Mouse (Mus musculus) erythroblast, embryonic 14.5 days (primary cell): ENCODE data around the gene Nudt21. TPM values are rescaled to one million over a fixed set of nuclear protein-coding genes. Genes with fewer than 3 reads are reported as not detected.
"Not testable (repeated sequence)": the region's sequence is repeated elsewhere in the genome, so short reads cannot be mapped to it uniquely, and the experiment has no call there.

ENCODE experiments used
- H3K27me3 ChIP-seq: 2 replicates; pipeline ENCODE4 v1.6.1; 2012; ENCODE audit warnings: inconsistent platforms; ENCODE audit not compliant: control insufficient read depth
- H3K36me3 ChIP-seq: 2 replicates; pipeline ENCODE4 v1.6.1; 2012; ENCODE audit warnings: mild to moderate bottlenecking, inconsistent platforms; ENCODE audit not compliant: control insufficient read depth
- H3K4me1 ChIP-seq: 2 replicates; pipeline ENCODE4 v1.6.1; 2012; ENCODE audit warnings: inconsistent platforms; ENCODE audit not compliant: control insufficient read depth
- H3K4me3 ChIP-seq: replicated peaks from 2 replicates; pipeline ENCODE3; 2012; ENCODE audit warnings: moderate library complexity, mild to moderate bottlenecking, inconsistent platforms
- H3K9me3 ChIP-seq: 2 replicates; pipeline ENCODE4 v1.6.1; 2012; ENCODE audit warnings: low read length, inconsistent platforms, mixed read lengths; ENCODE audit not compliant: control insufficient read depth
- GATA1 ChIP-seq: IDR thresholded peaks from 2 replicates; pipeline ENCODE4 v1.6.1; 2012; ENCODE audit warnings: low read length, inconsistent platforms, mixed read lengths
- TAL1 ChIP-seq: IDR thresholded peaks from 3 replicates; pipeline ENCODE4 v1.6.1; 2012; ENCODE audit warnings: low read length, inconsistent platforms, mixed read lengths
- polyA plus RNA-seq: library from polyadenylated mRNA; stranded (reverse); fragments of >175 nt; gene quantifications from 2 replicates; pipeline ENCODE4 v1.2.3, GENCODE M21; 2012

Gene Nudt21
- 30.8 and 33.7 TPM in 2 replicates for polyA plus RNA-seq

GRCm38 (mm10) chr8:94036944-94037524, at the start of gene Nudt21, which contains the start of gene Ogfod1:
Gene Nudt21 (minus strand): TSS chr8:94037031.
Gene Ogfod1 (plus strand): TSS chr8:94037198.
- Histone ChIP-seq H3K4me1 (peaks cover 48% of the 10 kb centered on the region), H3K4me3 (peak within 1 kb of the TSS; percentile 77), H3K36me3 (peaks cover 41% of the 10 kb centered on the region), H3K9me3 (no peaks in the 10 kb centered on the region), H3K27me3 (no peaks in the 10 kb centered on the region)
- TF ChIP-seq TAL1 = no peak
- no peak for TF ChIP-seq GATA1

GRCm38 (mm10) chr8:94076461-94077192, 39.8 kb upstream of the Nudt21 start:
- no peaks in the 10 kb centered on the region for H3K9me3 ChIP-seq
- no peak overlapping the region for H3K4me3 ChIP-seq
- H3K36me3 ChIP-seq = no peaks in the 10 kb centered on the region
- H3K4me1 ChIP-seq = no peaks in the 10 kb centered on the region
- TF ChIP-seq GATA1 (no peak), TAL1 (no peak)
- no peaks in the 10 kb centered on the region for H3K27me3 ChIP-seq

- TF ChIP-seq GATA1 (no peak), TAL1 (no peak)
- Histone ChIP-seq H3K36me3 (peaks cover 29% of the 10 kb centered on the region), H3K4me3 (no peak overlapping the region), H3K9me3 (no peaks in the 10 kb centered on the region), H3K4me1 (peaks cover 8% of the 10 kb centered on the region), H3K27me3 (no peaks in the 10 kb centered on the region)
These were observed 32.0 kb upstream of the Nudt21 start for GRCm38 (mm10) chr8:94068793-94069192.

- Histone ChIP-seq H3K4me1 (peaks cover 8% of the 10 kb centered on the region), H3K36me3 (peaks cover 42% of the 10 kb centered on the region)
- TF ChIP-seq GATA1 (no peak), TAL1 (no peak)
These were observed 29.5 kb upstream of the Nudt21 start for GRCm38 (mm10) chr8:94066121-94066863.

GRCm38 (mm10) chr8:94057157-94057854, 20.5 kb upstream of the Nudt21 start:
- H3K36me3 ChIP-seq = peaks cover 54% of the 10 kb centered on the region
- TF ChIP-seq GATA1 (no peak), TAL1 (no peak)

More at GRCm38 (mm10) chr8:94066121-94066863, 29.5 kb upstream of the Nudt21 start:
- Histone ChIP-seq H3K4me3 (no peak overlapping the region), H3K27me3 (no peaks in the 10 kb centered on the region), H3K9me3 (no peaks in the 10 kb centered on the region)

GRCm38 (mm10) chr8:94052696-94053095, 15.9 kb upstream of the Nudt21 start:
- no peak overlapping the region for H3K4me3 ChIP-seq
- no peak for TF ChIP-seq TAL1
- TF ChIP-seq GATA1 = no peak
- H3K27me3 ChIP-seq = no peaks in the 10 kb centered on the region
- no peaks in the 10 kb centered on the region for H3K9me3 ChIP-seq
- no peaks in the 10 kb centered on the region for H3K4me1 ChIP-seq
- peaks cover 36% of the 10 kb centered on the region for H3K36me3 ChIP-seq

More at GRCm38 (mm10) chr8:94057157-94057854, 20.5 kb upstream of the Nudt21 start:
- H3K9me3 ChIP-seq = no peaks in the 10 kb centered on the region
- no peaks in the 10 kb centered on the region for H3K27me3 ChIP-seq
- H3K4me1 ChIP-seq = no peaks in the 10 kb centered on the region
- H3K4me3 ChIP-seq = no peak overlapping the region

- no peak for TF ChIP-seq GATA1
- no peak for TF ChIP-seq TAL1
- Histone ChIP-seq H3K4me1 (no peaks in the 10 kb centered on the region), H3K9me3 (no peaks in the 10 kb centered on the region)
These were observed 11.0 kb upstream of the Nudt21 start for GRCm38 (mm10) chr8:94047845-94048244.

GRCm38 (mm10) chr8:94037806-94038205, 975 bp upstream of the Nudt21 start:
- Histone ChIP-seq H3K4me1 (peaks cover 43% of the 10 kb centered on the region), H3K27me3 (no peaks in the 10 kb centered on the region), H3K4me3 (peak overlapping the region; percentile 77), H3K36me3 (peaks cover 34% of the 10 kb centered on the region), H3K9me3 (no peaks in the 10 kb centered on the region)
- no peak for TF ChIP-seq TAL1
- TF ChIP-seq GATA1 = no peak

More at GRCm38 (mm10) chr8:94047845-94048244, 11.0 kb upstream of the Nudt21 start:
- Histone ChIP-seq H3K4me3 (no peak overlapping the region), H3K36me3 (peaks cover 11% of the 10 kb centered on the region), H3K27me3 (no peaks in the 10 kb centered on the region)

GRCm38 (mm10) chr8:94036541-94036940, 290 bp downstream of the Nudt21 start:
- H3K9me3 ChIP-seq, H3K27me3 ChIP-seq: not testable (repeated sequence)
- H3K4me1 ChIP-seq = peaks cover 48% of the 10 kb centered on the region
- H3K36me3 ChIP-seq = peaks cover 46% of the 10 kb centered on the region
- peak overlapping the region; percentile 77 for H3K4me3 ChIP-seq
